Mouse (Mus musculus) heart, embryonic 14.5 days (tissue): ENCODE results near the gene 9530077C05Rik. TPM values are rescaled to one million over a fixed set of nuclear protein-coding genes. Genes with fewer than 3 reads are reported as not detected.

Source experiments
- ATAC-seq: fragments of 200-750 bp; cut with Nextera tagmentation; 2 replicates; pipeline ENCODE4 v1.8.0; 2017; ENCODE audit warnings: low read depth, moderate TSS enrichment; ENCODE audit not compliant: insufficient number of reproducible peaks, insufficient read depth, low FRiP score
- H3K27ac ChIP-seq, 2 experiments: fragments of 200-500 bp in 1 of 2; fragments of 300-500 bp in 1 of 2; sonication (generic) in 1 of 2; replicated peaks in 1 of 2; 2 replicates each; pipeline ENCODE4 v1.5.1; 2012 to 2014; ENCODE audit warnings: low read depth in 2 of 2, low read length in 2 of 2, control low read depth in 1 of 2, mild to moderate bottlenecking in 1 of 2, mixed read lengths in 1 of 2; ENCODE audit not compliant: control insufficient read depth in 1 of 2, insufficient read depth in 1 of 2
- H3K27me3 ChIP-seq: fragments of 300-500 bp; sonication (generic); 2 replicates; pipeline ENCODE4 v1.6.1; 2014; ENCODE audit warnings: mild to moderate bottlenecking, low read length, control low read depth; ENCODE audit not compliant: control insufficient read depth, insufficient read depth
- H3K36me3 ChIP-seq: fragments of 300-500 bp; sonication (generic); 2 replicates; pipeline ENCODE4 v1.6.1; 2014; ENCODE audit warnings: mild to moderate bottlenecking, control low read depth, low read length, mixed read lengths; ENCODE audit not compliant: control insufficient read depth, insufficient read depth
- H3K4me1 ChIP-seq, 2 experiments: fragments of 200-500 bp in 1 of 2; fragments of 300-500 bp in 1 of 2; sonication (generic) in 1 of 2; 2 replicates each; pipeline ENCODE4 v1.6.1; 2012 to 2014; ENCODE audit warnings: low read length in 2 of 2, control low read depth in 1 of 2, mixed read lengths in 1 of 2; ENCODE audit not compliant: control insufficient read depth in 2 of 2, insufficient read depth in 2 of 2
- H3K4me2 ChIP-seq: fragments of 300-500 bp; sonication (generic); 2 replicates; pipeline ENCODE4 v1.6.1; 2014; ENCODE audit warnings: mild to moderate bottlenecking, low read length
- H3K4me3 ChIP-seq, 2 experiments: fragments of 200-500 bp in 1 of 2; fragments of 300-500 bp in 1 of 2; sonication (generic) in 1 of 2; 2 replicates each; pipeline ENCODE4 v1.5.1; 2012 to 2014; ENCODE audit warnings: low read length in 2 of 2, mild to moderate bottlenecking in 2 of 2, control low read depth in 1 of 2, low read depth in 1 of 2, moderate library complexity in 1 of 2; ENCODE audit not compliant: control insufficient read depth in 1 of 2, insufficient read depth in 1 of 2
- H3K9ac ChIP-seq: fragments of 300-500 bp; sonication (generic); 2 replicates; pipeline ENCODE4 v1.6.1; 2014; ENCODE audit warnings: mild to moderate bottlenecking, low read length
- H3K9me3 ChIP-seq: fragments of 300-500 bp; sonication (generic); 2 replicates; pipeline ENCODE4 v1.6.1; 2016; ENCODE audit warnings: low read length, control low read depth; ENCODE audit not compliant: control insufficient read depth
- WGBS: fragments of 180-500 bp; shearing (Covaris S2); extraction: QIAGEN DNeasy Blood & Tissue Kit; methylation state at CpG from one replicate; pipeline ENCODE4 v1.1.7; 2014; 5-methylcytosine and 5-hydroxymethylcytosine counted together
- polyA plus RNA-seq: library from polyadenylated mRNA; unstranded; fragments of >200 nt; fragmentation: Nextera tagmentation; extraction: Ambion mirVana; gene quantifications from 2 replicates; pipeline ENCODE4 v1.2.1, GENCODE M21; 2014

9530077C05Rik gene
- polyA plus RNA-seq, 1 experiment from 2014 or later: 1.9 TPM

GRCm38 (mm10) chr9:22387901-22388300 is 23.4 kb upstream of the 9530077C05Rik start:
- ATAC-seq: no peak
- H3K36me3 ChIP-seq: 0 out of 2 replicates have a peak, but pooled peaks cover 3% of the 10 kb centered on the region

GRCm38 (mm10) chr9:22388401-22388980 is 22.8 kb upstream of the 9530077C05Rik start:
- H3K4me3 ChIP-seq: peak overlapping the region; percentile 82 to 98
- no peaks in the 10 kb centered on the region for H3K27me3 ChIP-seq
- H3K27ac ChIP-seq: peak overlapping the region; percentile 92 to 97
- WGBS: 1% methylated on average over 37 of the region's 41 CpGs
- peak; percentile 65 for ATAC-seq
- peaks cover 3 to 20% of the 10 kb centered on the region in 2 experiments for H3K4me1 ChIP-seq
- H3K9me3 ChIP-seq: no peaks in the 10 kb centered on the region
- peak overlapping the region; percentile 79 for H3K4me2 ChIP-seq
- peak overlapping the region; percentile 86 for H3K9ac ChIP-seq
- no peaks in the 10 kb centered on the region for H3K36me3 ChIP-seq

More at GRCm38 (mm10) chr9:22387901-22388300, 23.4 kb upstream of the 9530077C05Rik start:
- Histone ChIP-seq H3K4me1 (peaks cover 3 to 20% of the 10 kb centered on the region in 2 experiments), H3K9ac (peak overlapping the region; percentile 86), H3K9me3 (no peaks in the 10 kb centered on the region), H3K27ac (peak overlapping the region; percentile 92 to 97; a peak in 3 of 4 replicates), H3K27me3 (no peaks in the 10 kb centered on the region), H3K4me3 (peak overlapping the region; percentile 82 to 98), H3K4me2 (peak overlapping the region; percentile 79)
- 14% methylated on average over 6 of the region's 6 CpGs for WGBS

GRCm38 (mm10) chr9:22389021-22389476 is 22.3 kb upstream of the 9530077C05Rik start, which contains the start of gene Anln:
Gene Anln, minus strand, starts transcription at chr9:22389188.
- Histone ChIP-seq H3K27ac (peak within 1 kb of the TSS; percentile 92 to 97), H3K4me1 (peaks cover 3 to 20% of the 10 kb centered on the region in 2 experiments), H3K9me3 (no peaks in the 10 kb centered on the region), H3K4me3 (peak within 1 kb of the TSS; percentile 82 to 98), H3K9ac (peak within 1 kb of the TSS; percentile 86), H3K36me3 (no peaks in the 10 kb centered on the region), H3K4me2 (peak within 1 kb of the TSS; percentile 79), H3K27me3 (no peaks in the 10 kb centered on the region)
- whole genome bisulfite sequencing: under 1% methylated on average over 41 of the region's 44 CpGs
- ATAC-seq: peak; percentile 97

GRCm38 (mm10) chr9:22389736-22390245 is 21.5 kb upstream of the 9530077C05Rik start:
- Histone ChIP-seq H3K9ac (peak overlapping the region; percentile 86), H3K27me3 (no peaks in the 10 kb centered on the region), H3K4me2 (peak overlapping the region; percentile 79), H3K4me1 (peaks cover 3 to 20% of the 10 kb centered on the region in 2 experiments), H3K4me3 (peak overlapping the region in 1 of 2 experiments; percentile 82; a peak in 3 of 4 replicates), H3K36me3 (no peaks in the 10 kb centered on the region), H3K9me3 (no peaks in the 10 kb centered on the region), H3K27ac (peak overlapping the region; percentile 92 to 96)
- 56% methylated on average over 6 of the region's 6 CpGs for WGBS
- ATAC-seq: no peak

- no peaks in the 10 kb centered on the region for H3K9me3 ChIP-seq
- H3K9ac ChIP-seq: no peak overlapping the region
- ATAC-seq: no peak
- H3K4me2 ChIP-seq: no peak overlapping the region
- no peaks in the 10 kb centered on the region for H3K36me3 ChIP-seq
- H3K27me3 ChIP-seq: no peaks in the 10 kb centered on the region
- peaks cover 3 to 20% of the 10 kb centered on the region in 2 experiments for H3K4me1 ChIP-seq
- H3K27ac ChIP-seq: no peak overlapping the region
- 74% methylated on average over 5 of the region's 5 CpGs for WGBS
- no peak overlapping the region for H3K4me3 ChIP-seq
Measured at GRCm38 (mm10) chr9:22390390-22390789, 20.9 kb upstream of the 9530077C05Rik start.

GRCm38 (mm10) chr9:22394725-22395124 is 16.6 kb upstream of the 9530077C05Rik start:
- Histone ChIP-seq H3K9me3 (no peaks in the 10 kb centered on the region), H3K4me1 (peaks cover 0 to 3% of the 10 kb centered on the region in 2 experiments; a peak in 1 of 4 replicates), H3K27ac (no peak overlapping the region), H3K4me2 (no peak overlapping the region), H3K9ac (no peak overlapping the region), H3K36me3 (no peaks in the 10 kb centered on the region), H3K27me3 (no peaks in the 10 kb centered on the region), H3K4me3 (no peak overlapping the region)
- ATAC-seq: no peak
- WGBS: 74% methylated on average over 2 of the region's 2 CpGs

GRCm38 (mm10) chr9:22399021-22399420 is 12.3 kb upstream of the 9530077C05Rik start:
- H3K4me3 ChIP-seq: no peak overlapping the region
- no peak overlapping the region for H3K9ac ChIP-seq
- 72% methylated on average over 4 of the region's 4 CpGs for WGBS
- no peak for ATAC-seq
- H3K36me3 ChIP-seq: no peaks in the 10 kb centered on the region
- H3K27me3 ChIP-seq: no peaks in the 10 kb centered on the region
- H3K9me3 ChIP-seq: no peaks in the 10 kb centered on the region
- no peak overlapping the region for H3K27ac ChIP-seq
- no peaks in the 10 kb centered on the region for H3K4me1 ChIP-seq
- no peak overlapping the region for H3K4me2 ChIP-seq
